Mouse (Mus musculus): Measurements from ENCODE around the gene Tmem132b. TPM values are rescaled to one million over a fixed set of nuclear protein-coding genes. Genes with fewer than 3 reads are reported as not detected.

Gene Tmem132b
- total RNA-seq, 2 experiments from 2014 or later: 1.8 to 2.2 TPM

DNA sequence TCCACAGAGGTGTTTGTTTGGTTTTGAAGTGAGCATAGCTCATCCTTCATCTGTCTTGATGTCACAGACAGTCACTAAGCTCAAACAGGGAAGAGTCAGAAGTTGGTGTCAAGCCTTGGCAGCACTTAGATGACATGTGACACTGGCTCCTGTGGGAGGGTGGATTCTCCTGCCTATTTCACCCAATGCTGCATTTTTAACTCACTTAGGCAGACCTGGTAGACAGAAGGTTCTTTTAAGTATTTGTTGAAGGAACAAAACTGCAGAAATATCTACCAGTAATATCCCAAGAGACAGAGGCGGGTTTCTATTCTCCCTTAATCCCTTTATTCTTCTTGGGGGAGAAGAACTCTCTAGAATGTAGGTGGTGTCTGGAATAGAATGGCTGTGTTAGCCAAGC, 226.9 kb downstream of the Tmem132b start:
- no peak for DNase-seq (ENCODE audit: low spot score in 2 of 2)

DNA sequence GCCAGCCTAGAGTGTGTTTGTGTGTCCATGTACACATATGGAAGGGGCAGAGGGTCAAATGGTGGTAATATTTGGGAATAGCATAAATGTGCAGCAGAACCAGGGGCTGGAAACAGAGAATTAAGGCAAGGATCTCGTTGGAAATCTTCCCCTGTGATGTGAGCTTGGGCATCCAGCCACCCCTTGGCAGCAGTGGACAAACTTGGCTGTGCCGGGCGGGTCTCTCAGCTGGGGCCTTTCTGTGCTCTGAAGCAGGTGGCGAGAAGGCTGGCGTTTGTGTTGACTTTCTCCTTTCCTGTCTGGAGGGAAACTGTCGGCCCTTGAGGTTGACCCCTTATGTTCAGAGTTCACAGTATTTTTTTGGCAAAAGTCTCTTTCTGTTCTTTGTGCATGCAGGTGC, 235.4 kb downstream of the Tmem132b start:
- DNase-seq (ENCODE audit: low spot score in 2 of 2): no peak

DNA sequence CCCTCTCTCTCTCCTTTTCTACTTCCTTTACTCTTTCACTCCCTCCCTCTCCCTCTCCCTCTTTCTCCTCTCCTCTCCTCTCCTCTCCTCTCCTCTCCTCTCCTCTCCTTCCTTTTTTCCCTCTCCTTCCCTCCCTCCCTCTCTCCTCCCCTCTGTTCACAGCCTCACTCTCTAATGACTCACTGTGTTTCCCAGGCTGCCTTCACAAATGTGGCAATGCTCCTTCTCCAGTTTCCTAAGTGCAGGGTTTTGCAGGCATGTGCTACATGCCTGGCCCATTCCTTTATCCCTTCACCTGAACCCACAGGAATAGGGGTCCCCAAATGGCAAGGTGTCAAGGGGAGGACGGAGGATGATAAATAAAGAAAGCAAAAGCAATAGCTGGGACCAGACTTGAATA, 236.4 kb downstream of the Tmem132b start:
- DNase-seq (ENCODE audit: low spot score in 2 of 2): no peak

DNA sequence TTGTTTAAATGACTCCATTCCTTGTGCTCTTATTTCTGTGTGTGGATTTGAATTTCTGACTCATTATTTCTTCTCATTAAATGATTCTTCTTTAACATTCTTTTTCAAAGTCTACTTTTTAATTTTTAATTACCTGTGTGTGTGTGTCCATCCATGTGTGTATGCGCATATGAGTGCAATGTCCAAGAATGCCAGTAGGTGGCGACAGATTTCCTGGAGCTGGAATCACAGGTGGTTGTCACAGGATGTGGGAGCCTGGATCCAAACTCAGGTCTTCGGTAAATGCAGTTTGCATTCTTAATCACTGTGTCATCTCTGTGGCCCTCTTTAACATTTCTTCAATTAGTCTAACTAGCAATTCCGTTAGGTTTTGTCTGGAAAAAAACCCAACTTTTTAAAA, 240.7 kb downstream of the Tmem132b start:
- no peak for DNase-seq (ENCODE audit: low spot score in 2 of 2)

DNA sequence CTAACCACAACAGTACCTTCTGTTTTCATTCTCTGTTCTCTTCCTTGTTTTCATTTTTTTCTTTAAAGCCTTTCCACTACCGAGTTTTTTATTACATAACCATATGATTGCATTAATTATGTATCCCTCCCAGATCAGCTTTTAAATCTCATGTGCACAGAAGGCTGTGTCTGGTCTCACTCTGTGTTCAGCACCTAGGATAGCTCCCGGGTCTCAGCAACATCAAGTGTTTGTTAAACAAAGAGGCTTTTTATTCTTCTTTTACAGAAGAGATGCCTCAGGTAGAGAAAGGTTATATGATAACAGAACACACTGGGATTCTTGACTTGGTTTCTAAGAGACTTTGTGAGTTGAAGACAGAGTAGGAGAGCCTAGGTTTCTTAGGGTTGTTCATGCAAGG, 241.2 kb downstream of the Tmem132b start:
- no peak for DNase-seq (ENCODE audit: low spot score in 2 of 2)

DNA sequence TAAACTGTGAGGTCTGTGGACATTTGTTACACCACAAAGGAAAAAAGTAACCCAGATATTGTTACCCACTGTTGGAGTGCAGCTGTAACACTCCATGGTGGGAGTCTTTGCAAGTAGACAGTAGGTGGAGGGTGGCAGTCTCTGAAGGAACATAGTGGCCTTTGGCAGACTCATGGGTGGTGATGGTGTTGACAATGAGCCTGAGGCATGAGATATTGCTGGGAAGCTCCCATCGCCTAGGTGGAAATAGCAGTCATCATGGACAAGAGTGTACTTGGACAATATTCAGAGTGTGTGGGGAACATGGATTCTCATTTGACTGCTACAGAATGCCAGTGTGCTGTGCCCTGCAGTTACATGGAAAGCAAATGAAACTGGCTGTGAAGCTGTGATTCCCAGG, 248.8 kb downstream of the Tmem132b start:
- DNase-seq (ENCODE audit: low spot score in 2 of 2): no peak

DNA sequence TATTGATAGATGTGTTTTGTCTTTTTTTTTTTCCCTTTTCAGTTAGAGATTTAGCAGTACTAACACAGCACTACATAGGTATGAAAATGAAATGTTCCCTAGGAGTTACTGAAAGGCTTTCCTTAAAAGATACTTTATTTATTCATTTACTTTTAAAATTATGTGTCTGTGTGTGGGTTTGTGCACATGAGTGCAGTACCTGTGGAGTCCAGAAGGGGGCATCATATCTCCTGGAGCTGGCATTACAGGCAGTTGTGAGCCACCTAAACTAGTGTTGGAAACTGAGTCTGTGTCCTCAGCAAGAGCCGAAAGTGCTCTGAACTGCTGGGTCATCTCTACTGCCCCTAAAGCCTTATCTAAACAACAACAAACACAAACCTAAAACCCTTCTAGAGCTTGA, 261.1 kb downstream of the Tmem132b start:
- DNase-seq (ENCODE audit: low spot score in 2 of 2): no peak

DNA sequence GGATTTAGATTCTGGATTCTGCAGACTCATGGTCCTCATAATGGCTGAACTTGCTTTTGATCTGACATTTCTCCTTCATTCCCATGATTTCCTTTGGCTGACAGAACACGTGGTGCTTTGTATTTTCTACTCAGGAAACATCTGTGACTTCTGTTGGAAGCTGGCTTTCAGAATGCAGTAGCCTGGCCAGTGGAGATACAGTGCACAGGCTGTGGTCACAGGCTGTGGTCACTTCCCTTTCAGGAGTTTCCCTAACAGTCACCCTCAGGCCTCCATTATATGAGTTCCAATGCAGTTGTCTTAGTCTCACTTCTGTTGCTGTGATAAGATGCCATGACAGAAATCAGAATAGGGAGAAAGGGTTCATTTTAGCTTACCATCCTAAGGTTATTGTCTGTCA, 262.7 kb downstream of the Tmem132b start:
- no peak for DNase-seq (ENCODE audit: low spot score in 2 of 2)

DNA sequence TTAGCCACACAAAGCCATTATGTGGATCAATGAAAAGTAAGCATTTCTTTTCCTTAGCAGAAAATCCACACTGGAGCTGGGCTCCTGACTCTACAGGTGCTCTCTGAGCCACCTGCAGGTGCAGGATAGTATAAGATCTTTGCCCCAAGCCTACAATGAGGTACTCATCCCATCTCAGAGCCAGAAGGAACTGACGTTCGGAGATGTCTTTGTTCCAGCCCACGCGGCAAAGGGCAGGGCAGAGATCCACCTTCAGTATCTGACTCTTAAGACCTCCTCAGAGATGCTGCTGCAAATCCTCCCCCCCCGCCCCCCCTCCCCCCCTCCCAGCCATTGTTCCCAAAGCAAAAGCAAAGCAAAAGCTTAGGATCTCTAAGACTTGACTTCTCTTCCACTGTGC, 268.0 kb downstream of the Tmem132b start:
- DNase-seq (ENCODE audit: low spot score in 2 of 2): no peak

DNA sequence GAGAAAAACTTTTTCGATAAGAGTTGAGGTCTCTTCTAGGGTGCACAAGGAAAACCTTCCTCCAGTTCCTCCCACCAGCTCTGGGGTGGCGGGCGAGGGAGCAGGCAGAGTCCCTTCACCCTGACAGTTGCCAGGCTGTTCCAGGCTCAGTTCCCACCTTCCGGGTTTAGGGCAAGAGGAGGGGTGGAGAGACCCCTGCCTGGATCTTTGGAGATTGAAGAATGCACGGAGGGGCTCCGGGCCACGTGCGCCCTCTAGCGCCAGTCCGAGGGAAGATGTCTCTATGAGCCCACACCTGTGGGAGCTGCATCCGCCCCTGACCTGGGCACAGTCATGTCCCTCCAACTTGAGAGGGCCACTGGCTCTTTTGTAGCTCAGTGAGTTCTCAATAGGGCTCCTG, 268.5 kb downstream of the Tmem132b start:
- no peak for DNase-seq (ENCODE audit: low spot score in 2 of 2)

DNA sequence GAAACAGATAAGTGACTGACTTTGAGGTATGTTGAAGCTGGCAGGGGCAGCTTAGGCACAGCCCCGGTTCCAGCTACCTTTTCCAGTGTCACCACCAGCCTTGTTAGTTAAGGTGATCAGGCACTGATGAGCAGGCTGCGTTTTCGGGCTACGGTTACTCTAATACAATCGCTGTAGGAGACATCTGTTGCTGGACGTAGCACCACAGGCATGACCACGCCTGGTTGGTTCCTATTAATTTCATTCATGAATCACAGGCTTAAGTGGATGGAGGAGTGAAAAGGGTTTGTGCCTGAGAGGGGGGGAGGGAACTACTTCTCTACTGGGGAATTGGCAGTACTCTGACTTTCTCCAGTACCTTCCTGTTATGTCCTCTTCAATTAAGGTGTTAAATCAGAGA, 271.2 kb downstream of the Tmem132b start:
- no peak for DNase-seq (ENCODE audit: low spot score in 2 of 2)

DNA sequence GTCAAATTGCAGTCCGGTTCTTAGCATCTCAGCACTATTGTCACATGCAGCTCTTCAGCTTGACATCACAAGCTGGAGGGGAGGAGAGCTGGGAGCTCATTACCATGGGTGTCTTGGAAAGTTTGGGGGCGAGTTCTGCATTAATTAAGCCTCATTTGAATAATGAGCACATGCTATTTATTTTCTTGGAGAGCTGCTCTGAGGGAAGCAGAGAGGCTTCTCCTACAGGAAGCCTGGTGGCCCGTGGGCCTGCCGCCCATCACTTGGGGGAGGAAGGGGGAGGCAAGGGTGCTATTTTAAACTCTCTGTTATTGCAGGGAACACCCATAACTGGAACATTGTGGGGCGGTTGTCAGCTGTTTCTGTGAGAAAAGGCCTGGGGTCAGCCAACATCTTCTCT, 273.8 kb downstream of the Tmem132b start:
- no peak for DNase-seq (ENCODE audit: low spot score in 2 of 2)

DNA sequence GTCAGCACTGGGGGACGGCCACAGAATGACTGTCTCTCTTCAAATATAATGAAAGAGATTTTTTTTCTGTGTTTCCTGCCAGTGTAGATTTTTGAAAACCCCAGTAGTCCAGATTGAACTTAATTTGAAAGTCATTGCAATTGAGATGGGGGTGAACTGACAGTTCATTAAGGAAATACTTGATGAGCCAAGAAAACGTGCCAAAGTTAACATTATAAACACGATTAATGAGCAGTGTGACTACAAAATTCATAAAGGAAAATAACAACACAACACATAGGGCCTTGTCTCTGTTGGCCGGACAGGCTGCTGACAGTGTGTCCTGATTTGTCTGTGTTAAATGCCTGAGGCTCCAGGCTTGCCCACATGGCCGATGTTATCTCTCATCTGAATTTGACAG, 276.3 kb downstream of the Tmem132b start:
- DNase-seq (ENCODE audit: low spot score in 2 of 2): no peak

DNA sequence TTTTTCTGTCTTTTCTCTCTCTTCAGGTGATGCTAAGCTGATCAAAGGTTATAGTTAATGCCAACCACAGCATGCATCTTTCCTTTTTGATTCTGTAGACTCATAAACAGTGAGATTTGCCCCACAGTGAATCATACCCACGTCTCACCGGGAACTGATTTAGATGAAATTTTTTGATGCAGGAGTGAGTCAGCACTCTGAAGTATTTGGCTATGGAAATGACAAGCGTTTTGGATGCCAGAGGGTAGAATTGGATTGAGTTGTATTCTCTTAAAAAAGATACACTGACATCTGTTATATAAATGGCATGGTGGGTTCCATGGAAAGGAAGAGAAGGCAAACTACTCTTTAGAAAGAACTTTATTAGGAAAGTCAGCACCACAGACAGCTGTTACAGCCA, 297.8 kb downstream of the Tmem132b start:
- DNase-seq (ENCODE audit: low spot score in 2 of 2): no peak

DNA sequence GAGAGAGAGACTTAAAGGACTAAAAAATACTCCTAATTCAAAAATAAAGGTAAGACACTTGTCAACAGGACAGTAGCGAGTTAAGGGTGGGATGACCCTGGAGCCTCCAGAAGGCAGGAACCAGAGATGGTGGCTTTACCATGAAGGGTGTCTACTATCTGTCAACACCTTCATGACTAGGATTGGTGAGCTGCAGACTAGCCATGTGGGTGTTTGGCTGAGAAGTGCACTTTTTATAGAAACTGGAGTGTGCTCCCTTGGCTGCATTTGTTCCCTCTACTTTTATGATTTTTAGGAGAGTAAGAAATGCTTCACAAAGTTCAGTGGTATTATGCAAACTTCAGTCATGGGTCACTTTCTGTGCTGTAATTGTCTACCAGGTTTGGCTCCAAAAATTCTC, 304.3 kb downstream of the Tmem132b start:
- DNase-seq (ENCODE audit: low spot score in 2 of 2): no peak

DNA sequence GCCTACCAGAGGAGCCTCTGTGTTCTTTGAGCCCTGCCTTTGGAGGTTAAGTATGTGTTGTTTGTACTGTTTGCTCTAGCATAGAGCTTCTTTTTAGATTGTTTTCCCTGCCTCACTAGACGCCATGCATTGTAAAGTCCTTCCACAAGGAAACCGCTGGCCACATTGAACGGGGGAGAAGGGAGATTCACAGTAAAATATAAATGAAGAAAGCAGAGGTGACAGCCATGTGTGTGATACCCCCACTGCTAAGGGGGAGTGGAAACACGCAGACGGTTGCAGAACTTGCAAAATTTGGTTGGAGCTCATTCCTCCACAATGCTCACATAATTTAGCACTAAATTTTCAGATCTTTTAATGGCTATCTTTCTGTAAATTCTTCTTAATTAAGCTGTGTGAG, 305.2 kb downstream of the Tmem132b start:
- no peak for DNase-seq (ENCODE audit: low spot score in 2 of 2)

Other genes starting within 250 kb of the Tmem132b start
- gene Scarb1, start 190.7 kb upstream of the Tmem132b start, total RNA-seq (2021): 100 to 1,000 TPM; 582 to 655 TPM
- gene Gm10382, start 142.5 kb upstream of the Tmem132b start, total RNA-seq (2021): under 1 TPM in 1 of 2 experiments, not detected in 1; 0.25 TPM
- gene Ubc, start 141.6 kb upstream of the Tmem132b start, total RNA-seq (2021): 1,000 to 10,000 TPM; 1,138 to 1,334 TPM
- 10 to 100 TPM; 14.0 to 16.0 TPM for gene Dhx37, start 97.7 kb upstream of the Tmem132b start, total RNA-seq (2021)
- gene Bri3bp, start 90.2 kb upstream of the Tmem132b start, total RNA-seq (2021): 10 to 100 TPM; 34.2 to 37.0 TPM
- gene Aacs, start 56.0 kb upstream of the Tmem132b start, total RNA-seq (2021): 10 to 100 TPM; 12.8 to 18.9 TPM